Mouse (Mus musculus) heart, embryonic 14.5 days (tissue): ENCODE data around the gene Samd14. TPM values are rescaled to one million over a fixed set of nuclear protein-coding genes. Genes with fewer than 3 reads are reported as not detected.
"Not testable (repeated sequence)": the region's sequence is repeated elsewhere in the genome, so short reads cannot be mapped to it uniquely, and the experiment has no call there.

Source experiments
- ATAC-seq: fragments of 200-750 bp; cut with Nextera tagmentation; 2 replicates; pipeline ENCODE4 v1.8.0; 2017; ENCODE audit warnings: low read depth, moderate TSS enrichment; ENCODE audit not compliant: insufficient number of reproducible peaks, insufficient read depth, low FRiP score
- H3K27ac ChIP-seq, 2 experiments: fragments of 200-500 bp in 1 of 2; fragments of 300-500 bp in 1 of 2; sonication (generic) in 1 of 2; replicated peaks in 1 of 2; 2 replicates each; pipeline ENCODE4 v1.5.1; 2012 to 2014; ENCODE audit warnings: low read depth in 2 of 2, low read length in 2 of 2, control low read depth in 1 of 2, mild to moderate bottlenecking in 1 of 2, mixed read lengths in 1 of 2; ENCODE audit not compliant: control insufficient read depth in 1 of 2, insufficient read depth in 1 of 2
- H3K27me3 ChIP-seq: fragments of 300-500 bp; sonication (generic); 2 replicates; pipeline ENCODE4 v1.6.1; 2014; ENCODE audit warnings: mild to moderate bottlenecking, low read length, control low read depth; ENCODE audit not compliant: control insufficient read depth, insufficient read depth
- H3K36me3 ChIP-seq: fragments of 300-500 bp; sonication (generic); 2 replicates; pipeline ENCODE4 v1.6.1; 2014; ENCODE audit warnings: mild to moderate bottlenecking, control low read depth, low read length, mixed read lengths; ENCODE audit not compliant: control insufficient read depth, insufficient read depth
- H3K4me1 ChIP-seq, 2 experiments: fragments of 200-500 bp in 1 of 2; fragments of 300-500 bp in 1 of 2; sonication (generic) in 1 of 2; 2 replicates each; pipeline ENCODE4 v1.6.1; 2012 to 2014; ENCODE audit warnings: low read length in 2 of 2, control low read depth in 1 of 2, mixed read lengths in 1 of 2; ENCODE audit not compliant: control insufficient read depth in 2 of 2, insufficient read depth in 2 of 2
- H3K4me2 ChIP-seq: fragments of 300-500 bp; sonication (generic); 2 replicates; pipeline ENCODE4 v1.6.1; 2014; ENCODE audit warnings: mild to moderate bottlenecking, low read length
- H3K4me3 ChIP-seq, 2 experiments: fragments of 200-500 bp in 1 of 2; fragments of 300-500 bp in 1 of 2; sonication (generic) in 1 of 2; 2 replicates each; pipeline ENCODE4 v1.5.1; 2012 to 2014; ENCODE audit warnings: low read length in 2 of 2, mild to moderate bottlenecking in 2 of 2, control low read depth in 1 of 2, low read depth in 1 of 2, moderate library complexity in 1 of 2; ENCODE audit not compliant: control insufficient read depth in 1 of 2, insufficient read depth in 1 of 2
- H3K9ac ChIP-seq: fragments of 300-500 bp; sonication (generic); 2 replicates; pipeline ENCODE4 v1.6.1; 2014; ENCODE audit warnings: mild to moderate bottlenecking, low read length
- H3K9me3 ChIP-seq: fragments of 300-500 bp; sonication (generic); 2 replicates; pipeline ENCODE4 v1.6.1; 2016; ENCODE audit warnings: low read length, control low read depth; ENCODE audit not compliant: control insufficient read depth
- WGBS: fragments of 180-500 bp; shearing (Covaris S2); extraction: QIAGEN DNeasy Blood & Tissue Kit; methylation state at CpG from one replicate; pipeline ENCODE4 v1.1.7; 2014; 5-methylcytosine and 5-hydroxymethylcytosine counted together
- polyA plus RNA-seq: library from polyadenylated mRNA; unstranded; fragments of >200 nt; fragmentation: Nextera tagmentation; extraction: Ambion mirVana; gene quantifications from 2 replicates; pipeline ENCODE4 v1.2.1, GENCODE M21; 2014

Gene Samd14
- polyA plus RNA-seq: 8.5 and 10.1 TPM in 2 replicates

DNA sequence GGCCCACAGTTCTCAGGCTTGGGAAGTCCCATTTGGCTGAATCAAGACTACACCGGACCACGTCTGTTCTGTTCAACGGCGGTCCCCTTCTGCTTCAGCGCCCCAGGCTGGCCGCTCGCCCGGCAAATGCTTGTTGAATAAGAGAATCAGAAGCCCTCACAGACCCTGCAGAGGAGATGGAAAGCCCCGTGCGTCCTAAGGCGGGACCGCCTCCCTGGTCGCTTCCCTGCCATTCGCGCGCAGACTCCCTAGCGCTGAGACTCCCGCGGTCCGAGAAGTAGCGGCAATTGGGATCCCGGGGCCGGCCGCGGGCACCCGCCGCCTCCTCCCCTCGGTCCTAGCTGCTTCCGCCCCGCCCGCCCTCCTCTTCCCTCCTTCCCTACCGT, at the start of gene Samd14:
Gene Samd14 (plus strand): TSS at position 251 of the 386 bp plus-strand sequence.
- Histone ChIP-seq H3K4me3 (peak within 1 kb of the TSS; percentile 64 to 67), H3K4me2 (peak within 1 kb of the TSS; percentile 92), H3K9me3 (no peaks in the 10 kb centered on the region), H3K36me3 (peaks cover 17% of the 10 kb centered on the region), H3K4me1 (peaks cover 25 to 28% of the 10 kb centered on the region in 2 experiments), H3K9ac (peak within 1 kb of the TSS; percentile 83), H3K27ac (peak within 1 kb of the TSS; percentile 87), H3K27me3 (no peaks in the 10 kb centered on the region)
- WGBS: 0% methylated on average over 32 of the region's 32 CpGs
- ATAC-seq: peak; percentile 41; the same call in 1 of the 2 replicates

DNA sequence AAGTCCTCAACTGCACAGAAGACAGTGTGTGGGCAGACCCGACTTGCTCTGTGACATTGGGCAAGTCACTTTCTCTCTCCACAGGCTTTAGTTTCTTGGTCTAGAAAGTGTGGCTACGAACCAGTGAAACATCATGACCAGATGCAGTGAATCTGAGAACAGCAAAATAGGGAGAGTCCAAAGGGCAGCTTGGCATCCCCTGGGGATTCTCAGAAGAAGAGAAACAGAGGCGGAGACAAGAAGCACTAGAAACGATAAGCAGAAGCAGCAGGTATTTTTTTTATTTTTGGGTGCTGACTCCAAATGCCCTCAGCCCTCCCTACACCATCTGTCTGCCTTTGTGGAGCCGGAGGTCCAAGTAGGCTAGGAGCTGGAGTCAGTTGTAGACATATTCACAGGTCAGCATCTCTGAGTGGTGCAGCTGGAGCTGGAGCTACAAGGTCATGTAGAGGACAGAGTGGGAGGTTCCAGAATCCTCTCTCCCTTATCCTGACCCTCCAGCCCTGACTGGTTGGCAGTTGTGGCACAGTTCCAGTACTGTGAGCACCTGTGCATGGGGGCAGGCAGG, 47.1 kb upstream of the Samd14 start:
- Histone ChIP-seq H3K36me3 (no peaks in the 10 kb centered on the region), H3K4me3 (no peak overlapping the region), H3K4me2 (no peak overlapping the region), H3K27ac (no peak overlapping the region), H3K4me1 (peaks cover 0 to 12% of the 10 kb centered on the region in 2 experiments; a peak in 2 of 4 replicates), H3K27me3 (no peaks in the 10 kb centered on the region), H3K9ac (no peak overlapping the region), H3K9me3 (no peaks in the 10 kb centered on the region)
- ATAC-seq: 0 out of 2 replicates have a peak, but pooled peaks have one; percentile 33
- 65% methylated on average over 5 of the region's 5 CpGs for WGBS

DNA sequence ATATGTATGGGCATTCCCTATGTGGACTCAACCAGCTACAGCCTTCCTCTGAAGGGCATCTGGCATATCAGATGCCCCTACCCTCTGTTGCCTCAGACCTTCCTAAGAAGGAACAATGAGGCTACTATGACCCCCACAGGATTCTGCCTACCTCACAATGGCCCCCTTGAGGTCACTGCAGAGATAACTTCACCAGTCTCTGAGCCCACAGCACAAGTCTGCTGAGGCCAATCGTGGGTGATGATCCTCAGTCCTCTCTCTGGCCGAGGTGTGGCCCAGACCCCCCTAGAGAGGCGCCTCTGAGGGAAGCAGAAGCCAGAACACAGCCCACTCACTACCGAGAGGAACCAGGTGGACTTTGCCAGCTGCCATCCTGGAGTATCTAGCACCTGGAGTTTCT, 42.3 kb upstream of the Samd14 start, which contains the start of gene Hils1:
Gene Hils1 (plus strand): TSS at position 175 of the 400 bp plus-strand sequence.
- H3K27ac ChIP-seq: no peak within 1 kb of the TSS
- no peak for ATAC-seq
- no peaks in the 10 kb centered on the region for H3K27me3 ChIP-seq
- no peak within 1 kb of the TSS for H3K9ac ChIP-seq
- no peak within 1 kb of the TSS for H3K4me3 ChIP-seq
- H3K4me1 ChIP-seq: peaks cover 2 to 6% of the 10 kb centered on the region in 2 experiments; a peak in 2 of 4 replicates
- no peak within 1 kb of the TSS for H3K4me2 ChIP-seq
- WGBS: 47% methylated on average over 4 of the region's 4 CpGs
- H3K9me3 ChIP-seq: no peaks in the 10 kb centered on the region
- H3K36me3 ChIP-seq: no peaks in the 10 kb centered on the region

DNA sequence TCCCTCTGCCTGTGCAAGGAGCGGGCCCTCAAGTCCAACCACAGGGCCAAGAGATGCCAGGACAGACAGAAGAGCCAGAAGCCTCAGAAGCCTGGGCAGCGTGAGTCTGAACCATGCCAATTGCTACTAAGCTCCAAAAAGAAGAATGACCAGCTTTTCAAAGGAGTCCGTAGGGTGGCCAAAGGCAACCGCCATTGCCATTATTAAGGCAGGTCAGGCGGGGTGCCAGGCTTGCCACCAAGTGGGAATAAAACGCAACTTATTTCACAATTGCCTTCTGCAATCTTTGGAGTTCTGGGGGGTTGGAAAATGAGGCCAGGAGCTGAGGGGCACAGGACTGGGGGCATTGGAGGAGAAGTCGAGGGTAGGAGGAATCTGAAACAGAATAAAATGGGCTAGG, 41.5 kb upstream of the Samd14 start:
- no peak for ATAC-seq
- Histone ChIP-seq H3K4me2 (no peak overlapping the region), H3K9ac (no peak overlapping the region), H3K27ac (no peak overlapping the region), H3K4me1 (peaks cover 5 to 7% of the 10 kb centered on the region in 2 experiments; a peak in 2 of 4 replicates), H3K27me3 (no peaks in the 10 kb centered on the region), H3K9me3 (no peaks in the 10 kb centered on the region), H3K4me3 (no peak overlapping the region), H3K36me3 (no peaks in the 10 kb centered on the region)
- 88% methylated on average over 7 of the region's 7 CpGs for WGBS

DNA sequence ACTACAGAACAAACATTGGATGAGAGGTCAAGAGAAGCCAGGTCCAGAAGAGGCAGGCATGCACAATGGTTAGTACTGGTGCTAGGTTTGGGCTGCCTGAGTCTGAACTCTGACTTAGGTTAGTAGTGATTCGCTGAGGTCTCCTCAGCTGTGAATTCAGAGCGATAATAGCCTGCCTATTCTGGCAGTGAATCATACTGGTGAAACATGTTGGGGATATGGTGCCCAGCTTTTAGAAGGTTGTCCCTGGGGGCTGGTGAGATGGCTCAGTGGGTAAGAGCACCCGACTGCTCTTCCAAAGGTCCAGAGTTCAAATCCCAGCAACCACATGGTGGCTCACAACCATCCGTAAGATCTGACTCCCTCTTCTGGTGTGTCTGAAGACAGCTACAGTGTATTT, 40.0 kb upstream of the Samd14 start:
- not testable (repeated sequence) for H3K27ac ChIP-seq, H3K27me3 ChIP-seq, H3K4me2 ChIP-seq, H3K36me3 ChIP-seq, H3K4me3 ChIP-seq, H3K9me3 ChIP-seq, H3K9ac ChIP-seq, ATAC-seq
- H3K4me1 ChIP-seq: peaks cover 13 to 19% of the 10 kb centered on the region in 2 experiments
- WGBS: 88% methylated on average over 4 of the region's 4 CpGs

DNA sequence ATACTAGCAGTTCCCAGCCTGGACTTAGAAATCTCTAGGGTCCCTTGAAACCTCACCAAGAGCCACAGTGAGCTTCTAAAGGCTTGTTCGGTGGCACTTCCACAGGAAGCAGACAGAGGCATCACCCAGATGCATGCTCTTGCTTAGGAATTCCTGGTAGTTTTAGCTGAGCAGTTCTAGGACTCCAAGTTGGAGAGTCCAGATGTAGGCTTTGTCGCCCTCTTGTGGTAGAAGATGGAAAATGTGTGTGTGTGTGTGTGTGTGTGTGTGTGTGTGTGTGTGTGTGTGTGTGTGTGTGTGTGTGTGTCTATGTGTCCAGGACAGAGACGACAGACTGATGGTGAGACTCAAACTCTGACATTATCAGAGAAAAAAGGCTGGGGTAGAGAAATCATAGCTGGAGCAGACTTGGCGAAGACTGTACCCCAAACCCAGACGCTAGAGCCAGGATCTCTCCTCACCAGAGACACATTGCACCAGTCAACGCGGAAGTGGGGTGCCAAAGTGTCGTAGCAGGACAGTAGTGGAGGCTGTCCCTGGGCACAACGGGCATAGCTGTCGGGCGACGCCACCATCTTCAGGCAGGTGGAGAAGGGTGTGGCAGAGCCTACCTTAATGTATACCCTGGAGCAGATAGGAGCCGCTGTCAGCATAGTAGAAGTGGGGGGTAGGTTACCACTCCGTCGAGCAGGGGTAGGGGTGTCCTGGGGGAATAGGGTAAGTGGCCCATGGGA, 39.3 kb upstream of the Samd14 start:
- no peak overlapping the region for H3K27ac ChIP-seq
- H3K36me3 ChIP-seq: no peaks in the 10 kb centered on the region
- H3K9ac ChIP-seq: no peak overlapping the region
- H3K4me3 ChIP-seq: no peak overlapping the region
- H3K4me2 ChIP-seq: no peak overlapping the region
- H3K9me3 ChIP-seq: no peaks in the 10 kb centered on the region
- ATAC-seq: no peak
- H3K27me3 ChIP-seq: no peaks in the 10 kb centered on the region
- peaks cover 20 to 26% of the 10 kb centered on the region in 2 experiments for H3K4me1 ChIP-seq
- 61% methylated on average over 15 of the region's 15 CpGs for WGBS

DNA sequence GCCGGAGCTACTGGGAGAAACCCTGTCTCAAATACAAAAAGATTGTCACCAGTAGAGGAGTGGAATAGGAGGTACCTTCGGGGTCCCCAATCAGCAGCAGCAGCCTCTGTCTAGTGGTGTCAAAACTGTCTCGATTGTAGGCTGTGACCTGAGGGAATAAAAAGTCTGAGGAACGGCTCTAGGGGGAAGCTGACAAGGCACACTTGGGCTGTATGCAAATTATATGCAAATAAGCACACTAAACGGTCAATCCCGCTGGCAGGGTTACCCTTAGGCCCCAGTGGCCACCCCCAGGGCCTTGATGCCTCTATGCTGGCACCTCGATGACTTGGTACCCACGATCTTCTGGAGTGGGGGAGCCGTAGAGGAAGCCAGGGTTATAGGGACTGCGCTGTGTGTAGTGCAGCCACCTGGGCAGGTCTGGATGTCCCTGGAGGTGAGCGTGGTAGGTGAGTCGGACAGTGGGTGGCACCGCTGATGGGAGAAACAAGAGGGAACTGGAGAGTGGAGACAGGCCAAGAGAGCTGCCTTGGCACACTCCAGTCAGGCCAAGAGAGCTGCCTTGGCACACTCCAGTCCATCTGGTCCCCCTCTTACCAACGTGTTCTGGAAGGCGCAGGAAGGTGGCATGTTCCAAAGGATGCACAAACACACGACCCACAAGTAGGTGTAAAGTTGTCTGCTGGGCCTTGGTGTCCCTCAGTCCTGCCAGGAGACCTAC, 37.6 kb upstream of the Samd14 start:
- H3K36me3 ChIP-seq: no peaks in the 10 kb centered on the region
- peak overlapping the region; percentile 61 for H3K4me2 ChIP-seq
- no peaks in the 10 kb centered on the region for H3K27me3 ChIP-seq
- WGBS: 66% methylated on average over 16 of the region's 16 CpGs
- no peak overlapping the region; a peak in 1 of 4 replicates for H3K27ac ChIP-seq
- H3K9me3 ChIP-seq: no peaks in the 10 kb centered on the region
- H3K9ac ChIP-seq: peak overlapping the region; percentile 70
- ATAC-seq: no peak
- peaks cover 31 to 37% of the 10 kb centered on the region in 2 experiments for H3K4me1 ChIP-seq
- peak overlapping the region; percentile 31 to 33; a peak in 1 of 4 replicates for H3K4me3 ChIP-seq
